Mouse (Mus musculus): ENCODE measurements around the gene Trabd2b.

Gene Trabd2b

GRCm38 (mm10) chr4:114637120-114637519 is 230.6 kb downstream of the Trabd2b start:
- no peak for DNase-seq (ENCODE audit: extremely low spot score, low read depth, low spot score)

- DNase-seq (ENCODE audit: extremely low spot score, low read depth, low spot score): no peak
Observed at GRCm38 (mm10) chr4:114642469-114642868, 235.9 kb downstream of the Trabd2b start.

- DNase-seq (ENCODE audit: extremely low spot score, low read depth, low spot score): no peak
Observed at GRCm38 (mm10) chr4:114643679-114644208, 237.2 kb downstream of the Trabd2b start.

GRCm38 (mm10) chr4:114645341-114645740 is 238.8 kb downstream of the Trabd2b start:
- no peak for DNase-seq (ENCODE audit: extremely low spot score, low read depth, low spot score)

- no peak for DNase-seq (ENCODE audit: extremely low spot score, low read depth, low spot score)
Observed at GRCm38 (mm10) chr4:114646825-114647681, 240.5 kb downstream of the Trabd2b start.

- no peak for DNase-seq (ENCODE audit: extremely low spot score, low read depth, low spot score)
Observed at GRCm38 (mm10) chr4:114647689-114648088, 241.2 kb downstream of the Trabd2b start.

- no peak for DNase-seq (ENCODE audit: extremely low spot score, low read depth, low spot score)
Observed at GRCm38 (mm10) chr4:114648532-114649074, 242.1 kb downstream of the Trabd2b start.

- no peak for DNase-seq (ENCODE audit: extremely low spot score, low read depth, low spot score)
Observed at GRCm38 (mm10) chr4:114650551-114650950, 244.0 kb downstream of the Trabd2b start.

GRCm38 (mm10) chr4:114651007-114651406 is 244.5 kb downstream of the Trabd2b start:
- no peak for DNase-seq (ENCODE audit: extremely low spot score, low read depth, low spot score)

GRCm38 (mm10) chr4:114651606-114652005 is 245.1 kb downstream of the Trabd2b start:
- DNase-seq (ENCODE audit: extremely low spot score, low read depth, low spot score): no peak

- DNase-seq (ENCODE audit: extremely low spot score, low read depth, low spot score): no peak
Observed at GRCm38 (mm10) chr4:114652400-114652799, 245.9 kb downstream of the Trabd2b start.

- DNase-seq (ENCODE audit: extremely low spot score, low read depth, low spot score): no peak
Observed at GRCm38 (mm10) chr4:114657933-114658332, 251.4 kb downstream of the Trabd2b start.

GRCm38 (mm10) chr4:114659876-114660275 is 253.4 kb downstream of the Trabd2b start:
- DNase-seq (ENCODE audit: extremely low spot score, low read depth, low spot score): no peak

GRCm38 (mm10) chr4:114664063-114665036 is 257.8 kb downstream of the Trabd2b start:
- no peak for DNase-seq (ENCODE audit: extremely low spot score, low read depth, low spot score)
